Mouse (Mus musculus) cerebellum, adult 9-11 months (tissue): ENCODE measurements around the gene 2010111I01Rik.

Experiments used
- DNase-seq: peaks from one replicate; pipeline ENCODE4 v3.0.0; 2022

Gene 2010111I01Rik

DNA sequence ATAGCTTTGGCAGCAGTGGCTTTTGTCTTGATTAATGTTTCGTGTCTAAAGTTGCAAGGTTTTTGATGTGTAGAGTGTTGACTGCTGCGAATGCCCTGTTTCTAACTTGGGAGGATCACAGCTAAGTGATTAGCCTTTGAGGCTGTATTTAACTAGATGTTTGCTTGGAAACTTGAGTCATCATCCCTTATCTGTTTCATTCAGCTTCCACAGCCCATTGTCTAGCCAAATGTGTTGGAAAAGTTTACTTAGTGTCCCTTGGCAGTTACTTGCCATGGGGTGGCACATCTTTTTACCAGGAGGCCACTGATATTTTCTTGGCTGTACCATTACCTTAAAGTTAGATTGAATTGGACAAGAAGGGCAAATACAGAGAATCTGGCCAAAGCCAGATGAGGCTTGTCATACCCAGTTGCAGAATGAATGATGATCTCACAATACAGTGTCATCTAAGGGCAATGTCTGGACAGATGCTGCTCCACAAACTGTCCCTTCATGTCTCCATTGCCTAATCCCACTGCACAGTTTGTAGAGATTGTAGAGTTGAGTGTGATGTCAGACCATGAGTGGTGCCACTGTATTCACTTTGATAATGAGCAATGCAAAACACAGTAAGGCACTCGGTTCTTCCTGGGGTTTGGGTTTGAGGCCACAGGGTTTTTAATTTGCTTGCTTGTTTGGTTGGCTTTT, 152.9 kb downstream of the 2010111I01Rik start:
- no peak for DNase-seq

DNA sequence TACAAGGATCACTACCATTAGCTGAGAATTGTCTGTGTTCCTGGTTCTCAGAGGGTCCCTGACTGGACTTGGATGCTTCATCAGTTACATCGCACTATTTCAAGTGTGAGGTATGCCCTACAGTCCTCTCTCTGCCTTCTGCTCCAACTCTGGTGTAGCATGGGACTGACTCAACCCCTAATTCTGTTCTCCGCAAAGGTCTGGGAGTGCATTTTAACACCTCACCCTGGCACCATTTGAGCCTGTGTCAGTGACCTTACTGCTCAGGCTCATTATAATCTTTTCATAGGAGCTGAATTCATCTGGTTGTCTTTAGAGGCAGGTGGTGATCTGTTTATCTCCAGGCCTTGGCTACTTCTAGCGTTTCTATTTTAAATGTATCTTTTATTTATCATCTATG, 154.0 kb downstream of the 2010111I01Rik start:
- DNase-seq, result no peak

GRCm38 (mm10) chr13:63120296-63120695, 155.6 kb downstream of the 2010111I01Rik start:
- DNase-seq, result no peak

- no peak for DNase-seq
Measured at GRCm38 (mm10) chr13:63121747-63122146, 157.1 kb downstream of the 2010111I01Rik start.

- DNase-seq, result no peak
Measured at GRCm38 (mm10) chr13:63126206-63126605, 161.5 kb downstream of the 2010111I01Rik start.

- no peak for DNase-seq
Measured at GRCm38 (mm10) chr13:63127516-63127915, 162.8 kb downstream of the 2010111I01Rik start.

- DNase-seq, result no peak
Measured at GRCm38 (mm10) chr13:63134879-63135421, 170.3 kb downstream of the 2010111I01Rik start.

- DNase-seq, result no peak
Measured at GRCm38 (mm10) chr13:63135994-63136393, 171.3 kb downstream of the 2010111I01Rik start.

GRCm38 (mm10) chr13:63136775-63137174, 172.1 kb downstream of the 2010111I01Rik start:
- DNase-seq, result no peak

DNA sequence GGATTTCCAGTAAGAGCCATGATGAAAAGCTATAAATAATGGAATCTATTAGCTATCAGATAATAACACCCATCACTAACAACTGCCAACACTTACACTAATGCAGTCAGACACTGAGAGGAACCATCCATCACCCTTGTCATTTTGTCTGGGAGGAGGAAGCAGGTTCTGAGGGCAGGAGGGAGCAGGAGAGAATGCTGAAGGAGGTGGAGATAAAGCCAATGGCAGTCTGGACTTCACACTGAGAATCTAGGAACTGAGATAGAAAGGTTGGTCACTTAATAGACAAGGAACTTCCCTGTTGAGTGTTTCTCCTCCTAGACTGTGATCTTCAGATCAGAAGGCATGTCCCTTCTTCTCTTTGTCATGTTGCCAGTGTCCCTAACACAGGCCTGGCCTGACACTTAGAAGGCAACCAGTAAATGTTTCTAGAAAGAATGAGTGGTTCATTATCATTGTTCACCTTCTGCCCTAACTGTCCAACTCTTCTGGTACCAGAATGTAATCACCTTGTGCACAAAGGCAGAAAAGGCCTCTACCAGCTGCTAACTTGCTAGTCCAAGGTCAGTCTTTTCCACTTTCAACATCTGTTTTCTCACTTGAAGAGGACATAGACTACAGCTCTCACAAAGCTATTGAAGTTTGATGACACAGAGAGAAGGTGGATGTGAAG, 173.8 kb downstream of the 2010111I01Rik start:
- no peak for DNase-seq

GRCm38 (mm10) chr13:63139463-63140226, 175.0 kb downstream of the 2010111I01Rik start:
- no peak for DNase-seq

GRCm38 (mm10) chr13:63140784-63141183, 176.1 kb downstream of the 2010111I01Rik start:
- no peak for DNase-seq

- DNase-seq, result no peak
Measured at GRCm38 (mm10) chr13:63141275-63141674, 176.6 kb downstream of the 2010111I01Rik start.

DNA sequence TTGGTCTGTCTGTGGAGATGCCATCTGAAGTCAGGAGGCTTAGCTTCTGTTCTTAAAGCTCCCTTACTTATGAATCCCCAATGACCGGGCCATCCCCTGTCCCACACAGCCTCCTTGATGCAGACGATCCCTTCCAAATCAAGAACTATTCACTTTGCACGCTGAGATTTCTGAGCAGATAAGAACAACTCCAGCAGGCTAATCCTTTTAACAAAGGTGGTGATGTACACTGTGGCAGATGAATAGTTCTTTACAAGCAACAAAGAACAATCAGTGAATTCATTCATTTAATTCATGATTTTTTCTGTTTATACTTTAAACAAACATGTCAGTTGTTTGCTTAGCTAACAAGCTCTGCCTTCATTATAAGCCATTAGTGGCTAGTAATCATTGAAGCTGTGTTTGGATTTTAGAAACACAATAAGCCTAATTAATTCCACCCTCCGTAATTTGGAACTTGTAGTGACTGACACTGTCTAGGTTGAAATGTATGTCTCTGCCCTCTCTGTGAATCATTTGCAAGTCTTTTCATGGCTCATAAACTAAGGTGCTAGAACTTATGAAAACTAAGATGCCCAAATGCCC, 182.0 kb downstream of the 2010111I01Rik start:
- no peak for DNase-seq

DNA sequence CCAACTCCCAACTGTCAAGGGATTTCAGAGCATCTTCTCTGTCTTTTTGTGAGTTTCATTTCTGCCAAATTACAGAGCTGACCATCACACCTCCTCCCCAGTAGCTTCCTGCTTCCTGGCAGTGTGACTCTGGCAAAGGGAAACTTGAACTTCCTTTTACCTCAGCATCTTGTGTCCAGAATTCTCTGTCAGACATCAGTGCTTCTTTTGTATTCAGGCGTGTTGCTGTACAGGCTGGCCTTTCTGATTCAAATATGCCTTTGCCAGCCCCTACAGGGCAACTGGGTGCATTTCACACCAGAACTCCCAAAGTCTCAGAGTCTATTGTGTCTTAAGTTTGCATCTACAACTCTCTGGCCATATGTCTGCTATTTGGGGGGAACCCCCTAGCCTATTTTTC, 183.5 kb downstream of the 2010111I01Rik start:
- DNase-seq, result no peak

GRCm38 (mm10) chr13:63150470-63151020, 185.9 kb downstream of the 2010111I01Rik start:
- no peak for DNase-seq

- DNase-seq, result no peak
Measured at GRCm38 (mm10) chr13:63151028-63151738, 186.5 kb downstream of the 2010111I01Rik start.

GRCm38 (mm10) chr13:63152498-63152897, 187.8 kb downstream of the 2010111I01Rik start:
- no peak for DNase-seq

DNA sequence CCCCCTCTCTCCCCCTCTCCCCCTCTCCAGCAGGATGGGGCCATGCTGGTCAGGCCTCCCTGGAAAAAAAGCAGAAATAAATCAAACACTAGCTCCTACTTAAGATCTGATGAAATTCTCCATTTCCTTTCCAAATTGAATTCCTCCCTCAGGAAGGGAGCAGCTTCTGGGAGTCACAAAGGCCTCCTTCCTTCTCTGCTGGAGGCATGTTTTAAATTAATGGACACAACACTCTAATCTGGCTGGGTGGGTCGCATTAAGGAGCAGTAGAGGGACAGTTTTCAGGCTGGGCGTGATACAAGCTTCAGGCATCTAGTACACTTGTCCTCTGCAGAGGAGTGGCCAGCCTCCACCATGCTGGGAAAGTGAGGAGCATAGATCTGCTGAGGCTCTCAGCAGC, 188.7 kb downstream of the 2010111I01Rik start:
- no peak for DNase-seq

- DNase-seq, result peak; percentile 39
Measured at GRCm38 (mm10) chr13:63154851-63155571, 190.3 kb downstream of the 2010111I01Rik start.

GRCm38 (mm10) chr13:63156264-63156663, 191.6 kb downstream of the 2010111I01Rik start:
- no peak for DNase-seq
